In genomic region chr6:48609512-48609911, GRCm38 (mm10) we compare ENCODE assay signal across 20 mouse cellular contexts. TPM values are rescaled to one million over a fixed set of nuclear protein-coding genes. Genes with fewer than 3 reads are reported as not detected.
DNase-seq lines count a peak whose midpoint lies in the region; ATAC-seq and TF ChIP-seq lines count a peak whose summit lies in the region.
"Had no signal": no experiment of that assay in that cellular context is flagged by ENCODE, and none has a peak within 500 bp of the region (broad histone marks: within the 10 kb centered on the region; RNA-seq: fewer than 3 reads in every experiment).

No protein-coding gene starts in this region.

- no peaks in the 10 kb centered on the region for H3K27me3 ChIP-seq in midbrain, embryonic 16.5 days (ENCODE audit: control insufficient read depth, insufficient read depth, low read depth, low read length)
- H3K27me3 ChIP-seq in midbrain, postnatal 0 days (ENCODE audit: insufficient read depth, low read length): no peaks in the 10 kb centered on the region
- H3K27me3 ChIP-seq in liver, embryonic 15.5 days: no peaks in the 10 kb centered on the region
- H3K27me3 ChIP-seq: hindbrain, embryonic 13.5 days; intestine, embryonic 15.5 days; neural tube, embryonic 12.5 days; Patski had no signal

- TF ChIP-seq CTCF in midbrain, postnatal 0 days (IDR thresholded peaks at IDR 0.05): no peak

- ATAC-seq in midbrain, embryonic 16.5 days: peak; percentile 42; the same call in 1 of the 2 replicates
- no peak for ATAC-seq in midbrain, postnatal 0 days (ENCODE audit: low FRiP score)
- peak; percentile 22 for ATAC-seq in liver, embryonic 15.5 days (ENCODE audit: insufficient read depth)
- ATAC-seq: forebrain, embryonic 16.5 days; intestine, embryonic 15.5 days; Patski had no signal

- no peak overlapping the region for H3K27ac ChIP-seq in midbrain, embryonic 16.5 days (ENCODE audit: low read length)
- H3K27ac ChIP-seq in midbrain, postnatal 0 days (ENCODE audit: low read depth, low read length): no peak overlapping the region
- no peak overlapping the region for H3K27ac ChIP-seq in liver, embryonic 15.5 days (replicated peaks)
- H3K27ac ChIP-seq: gastrocnemius, adult 2 months; hindbrain, embryonic 13.5 days; kidney, postnatal 0 days; neural tube, embryonic 12.5 days had no signal

- intact Hi-C loops in left cerebral cortex, postnatal 14 days (cut with DNase I): no loop called here

- no peaks in the 10 kb centered on the region; the same call in 1 of the 2 replicates for H3K4me1 ChIP-seq in midbrain, embryonic 16.5 days (ENCODE audit: control insufficient read depth, insufficient read depth, low read length)
- H3K4me1 ChIP-seq in midbrain, postnatal 0 days (ENCODE audit: insufficient read depth, low read length): no peaks in the 10 kb centered on the region
- H3K4me1 ChIP-seq in liver, embryonic 15.5 days (replicated peaks): peaks cover 3% of the 10 kb centered on the region; the same call in 1 of the 2 replicates
- H3K4me1 ChIP-seq: intestine, embryonic 15.5 days had no signal

- H3K4me3 ChIP-seq in midbrain, embryonic 16.5 days (ENCODE audit: low read depth, low read length): no peak overlapping the region
- H3K4me3 ChIP-seq in midbrain, postnatal 0 days (ENCODE audit: low read depth, low read length): no peak overlapping the region
- H3K4me3 ChIP-seq in liver, embryonic 15.5 days (replicated peaks): no peak overlapping the region
- H3K4me3 ChIP-seq: gastrocnemius, adult 2 months; hindbrain, embryonic 13.5 days; intestine, embryonic 15.5 days; neural tube, embryonic 12.5 days had no signal

- H3K36me3 ChIP-seq in midbrain, embryonic 16.5 days (ENCODE audit: control insufficient read depth, insufficient read depth, low read length): peaks cover 8% of the 10 kb centered on the region
- peaks cover 9% of the 10 kb centered on the region for H3K36me3 ChIP-seq in midbrain, postnatal 0 days (ENCODE audit: insufficient read depth, low read length)
- H3K36me3 ChIP-seq in liver, embryonic 15.5 days (replicated peaks): no peaks in the 10 kb centered on the region
- H3K36me3 ChIP-seq: intestine, embryonic 15.5 days had no signal

- H3K4me2 ChIP-seq in midbrain, embryonic 16.5 days (ENCODE audit: low read length): no peak overlapping the region
- H3K4me2 ChIP-seq in midbrain, postnatal 0 days (ENCODE audit: low read depth, low read length, poor library complexity, severe bottlenecking): no peak overlapping the region
- no peak overlapping the region for H3K4me2 ChIP-seq in liver, embryonic 15.5 days
- H3K4me2 ChIP-seq: hindbrain, embryonic 13.5 days; intestine, embryonic 15.5 days; neural tube, embryonic 12.5 days had no signal

- 59% methylated on average over 7 of the region's 7 CpGs for WGBS in midbrain, embryonic 16.5 days
- 64% methylated on average over 7 of the region's 7 CpGs for WGBS in midbrain, postnatal 0 days
- 31% methylated on average over 6 of the region's 7 CpGs for WGBS in liver, embryonic 15.5 days (ENCODE audit: insufficient replicate concordance)

- no peaks in the 10 kb centered on the region for H3K9me3 ChIP-seq in midbrain, embryonic 16.5 days (replicated peaks; ENCODE audit: control insufficient read depth, low read length, poor library complexity, severe bottlenecking)
- no peaks in the 10 kb centered on the region for H3K9me3 ChIP-seq in midbrain, postnatal 0 days (ENCODE audit: low read length)
- no peaks in the 10 kb centered on the region for H3K9me3 ChIP-seq in liver, embryonic 15.5 days (replicated peaks)
- H3K9me3 ChIP-seq: hindbrain, embryonic 13.5 days; intestine, embryonic 15.5 days; neural tube, embryonic 12.5 days had no signal

- H3K9ac ChIP-seq in midbrain, embryonic 16.5 days (ENCODE audit: low read depth, low read length): no peak overlapping the region
- H3K9ac ChIP-seq in midbrain, postnatal 0 days (replicated peaks; ENCODE audit: low read length, poor library complexity, severe bottlenecking): no peak overlapping the region
- H3K9ac ChIP-seq in liver, embryonic 15.5 days: no peak overlapping the region
- H3K9ac ChIP-seq: intestine, embryonic 15.5 days; neural tube, embryonic 12.5 days had no signal

- peak; percentile 60 for DNase-seq in cerebellum, adult 11-12 months
- no peak for DNase-seq in cerebellum, postnatal 4 days (ENCODE audit: low spot score in 2 of 2)
- DNase-seq in midbrain, postnatal 0 days (ENCODE audit: low spot score): no peak
- no peak for DNase-seq in left cerebral cortex, postnatal 14 days (ENCODE audit: low spot score in 2 of 2)
- DNase-seq in kidney, postnatal 36 days: no peak
- DNase-seq in spleen, adult 12 weeks (ENCODE audit: low spot score): no peak
- DNase-seq: gastrocnemius, adult 2 months; lung, adult 2 months; lung, postnatal 4 days; midbrain, embryonic 14.5 days had no signal

RNA-seq across cellular contexts. Expression of gene Zfp775, which starts 7.6 kb away (rescaled TPM):
- 14.1 and 16.7 TPM in 2 replicates for polyA plus RNA-seq in midbrain, embryonic 16.5 days (2015; fragmentation: Nextera tagmentation; extraction: Ambion mirVana)
- total RNA-seq in midbrain, postnatal 0 days (2014; rRNA removed): 8.6 and 9.5 TPM in 2 replicates
- 8.6 and 9.5 TPM in 2 replicates for polyA plus RNA-seq in midbrain, postnatal 0 days (2015; fragmentation: Nextera tagmentation; extraction: Ambion mirVana)
- polyA plus RNA-seq in liver, embryonic 15.5 days (2015; fragmentation: Nextera tagmentation; extraction: Ambion mirVana): 1.7 and 1.9 TPM in 2 replicates
- 1 to 10 TPM; 6.0 to 7.4 TPM for total RNA-seq in left cerebral cortex, postnatal 14 days (2021)

RNA-seq across cellular contexts. Expression of gene Gm44965, which starts 15.8 kb away (rescaled TPM):
- not detected in 2 replicates for polyA plus RNA-seq in midbrain, embryonic 16.5 days (2015; fragmentation: Nextera tagmentation; extraction: Ambion mirVana)
- total RNA-seq in midbrain, postnatal 0 days (2014; rRNA removed): not detected in 2 replicates
- 0.75 and 1.7 TPM in 2 replicates for polyA plus RNA-seq in midbrain, postnatal 0 days (2015; fragmentation: Nextera tagmentation; extraction: Ambion mirVana)
- not detected in 2 replicates for polyA plus RNA-seq in liver, embryonic 15.5 days (2015; fragmentation: Nextera tagmentation; extraction: Ambion mirVana)
- total RNA-seq in left cerebral cortex, postnatal 14 days (2021): not detected
- total RNA-seq: gastrocnemius, adult 2 months had no signal
- polyA plus RNA-seq: embryonic facial prominence, embryonic 11.5 days; forebrain, embryonic 16.5 days; hindbrain, embryonic 13.5 days; intestine, embryonic 15.5 days; kidney, postnatal 0 days; lung, adult 2 months; midbrain, embryonic 14.5 days; neural tube, embryonic 12.5 days had no signal

RNA-seq across cellular contexts. Expression of gene Repin1, which starts 15.8 kb away (rescaled TPM):
- 48.2 and 48.8 TPM in 2 replicates for polyA plus RNA-seq in midbrain, embryonic 16.5 days (2015; fragmentation: Nextera tagmentation; extraction: Ambion mirVana)
- 76.5 and 91.5 TPM in 2 replicates for total RNA-seq in midbrain, postnatal 0 days (2014; rRNA removed)
- 41.2 and 42.8 TPM in 2 replicates for polyA plus RNA-seq in midbrain, postnatal 0 days (2015; fragmentation: Nextera tagmentation; extraction: Ambion mirVana)
- 9.9 and 12.4 TPM in 2 replicates for polyA plus RNA-seq in liver, embryonic 15.5 days (2015; fragmentation: Nextera tagmentation; extraction: Ambion mirVana)
- 10 to 100 TPM; 34.0 to 36.7 TPM for total RNA-seq in left cerebral cortex, postnatal 14 days (2021)

RNA-seq across cellular contexts. Expression of gene AI854703, which starts 17.1 kb away (rescaled TPM):
- 24.9 and 27.4 TPM in 2 replicates for polyA plus RNA-seq in midbrain, embryonic 16.5 days (2015; fragmentation: Nextera tagmentation; extraction: Ambion mirVana)
- 51.7 and 57.1 TPM in 2 replicates for total RNA-seq in midbrain, postnatal 0 days (2014; rRNA removed)
- 28.5 and 30.2 TPM in 2 replicates for polyA plus RNA-seq in midbrain, postnatal 0 days (2015; fragmentation: Nextera tagmentation; extraction: Ambion mirVana)
- polyA plus RNA-seq in liver, embryonic 15.5 days (2015; fragmentation: Nextera tagmentation; extraction: Ambion mirVana): 0.18 and 0.24 TPM in 2 replicates
- 10 to 100 TPM; 15.6 to 18.4 TPM for total RNA-seq in left cerebral cortex, postnatal 14 days (2021)

RNA-seq across cellular contexts. Expression of gene Gm45021, which starts 20.1 kb away (rescaled TPM):
- not detected in 2 replicates for polyA plus RNA-seq in midbrain, embryonic 16.5 days (2015; fragmentation: Nextera tagmentation; extraction: Ambion mirVana)
- not detected in 2 replicates for total RNA-seq in midbrain, postnatal 0 days (2014; rRNA removed)
- polyA plus RNA-seq in midbrain, postnatal 0 days (2015; fragmentation: Nextera tagmentation; extraction: Ambion mirVana): not detected in 2 replicates
- polyA plus RNA-seq in liver, embryonic 15.5 days (2015; fragmentation: Nextera tagmentation; extraction: Ambion mirVana): not detected in 2 replicates
- total RNA-seq in left cerebral cortex, postnatal 14 days (2021): not detected
- total RNA-seq: gastrocnemius, adult 2 months; heart, adult 8-10 months had no signal
- polyA plus RNA-seq: embryonic facial prominence, embryonic 11.5 days; forebrain, embryonic 16.5 days; intestine, embryonic 15.5 days; lung, adult 2 months; midbrain, embryonic 14.5 days; neural tube, embryonic 12.5 days; Patski had no signal
